Mouse (Mus musculus) hindbrain, postnatal 0 days (tissue): ENCODE measurements at regions not wholly inside any gene's neighbourhood (a gene's known extent, or its start where the extent isn't known, plus 50 kb on each side); places are given as distances from the start of the nearest gene placed in this dataset.
A peak's percentile ranks its signal among the peaks of the same experiment; 100 is the strongest.

Experiments
- ATAC-seq: fragments of 200-750 bp; cut with Nextera tagmentation; 2 replicates; pipeline ENCODE4 v1.8.0; 2017; ENCODE audit warnings: mild to moderate bottlenecking, moderate TSS enrichment, moderate library complexity
- DNase-seq: peaks from one replicate; pipeline ENCODE4 v3.0.0-alpha.2; 2015; ENCODE audit warnings: low spot score
- H3K27ac ChIP-seq: fragments of 300-500 bp; sonication (generic); 2 replicates; pipeline ENCODE4 v1.5.1; 2014; ENCODE audit warnings: mild to moderate bottlenecking
- H3K27me3 ChIP-seq: fragments of 300-500 bp; sonication (generic); 2 replicates; pipeline ENCODE4 v1.6.1; 2014; ENCODE audit warnings: low read length, mixed read lengths; ENCODE audit not compliant: insufficient read depth
- H3K36me3 ChIP-seq: fragments of 300-500 bp; sonication (generic); 2 replicates; pipeline ENCODE4 v1.6.1; 2014; ENCODE audit warnings: low read length, mixed read lengths; ENCODE audit not compliant: insufficient read depth
- H3K4me1 ChIP-seq: fragments of 300-500 bp; sonication (generic); 2 replicates; pipeline ENCODE4 v1.6.1; 2014; ENCODE audit warnings: antibody characterized with exemption, low read length, mixed read lengths; ENCODE audit not compliant: insufficient read depth
- H3K4me2 ChIP-seq: fragments of 300-500 bp; sonication (generic); 2 replicates; pipeline ENCODE4 v1.6.1; 2014; ENCODE audit warnings: low read depth, mild to moderate bottlenecking, low read length, moderate library complexity, mixed read lengths
- H3K4me3 ChIP-seq: fragments of 300-500 bp; sonication (generic); 2 replicates; pipeline ENCODE4 v1.5.1; 2014; ENCODE audit warnings: low read length
- H3K9ac ChIP-seq: fragments of 300-500 bp; sonication (generic); replicated peaks from 2 replicates; pipeline ENCODE4 v1.6.1; 2014; ENCODE audit warnings: mild to moderate bottlenecking, low read length, moderate library complexity, mixed read lengths
- H3K9me3 ChIP-seq: fragments of 300-500 bp; sonication (generic); 2 replicates; pipeline ENCODE4 v1.6.1; 2016; ENCODE audit warnings: low read length, mixed read lengths
- CTCF ChIP-seq: IDR thresholded peaks from 2 replicates; pipeline ENCODE4 v1.5.1; 2016; ENCODE audit warnings: antibody characterized with exemption, control low read depth, low read depth
- WGBS: fragments of 180-500 bp; shearing (Covaris S2); extraction: QIAGEN DNeasy Blood & Tissue Kit; methylation state at CpG from one replicate; pipeline ENCODE4 v1.1.7; 2014; 5-methylcytosine and 5-hydroxymethylcytosine counted together

- Histone ChIP-seq H3K36me3 (no peaks in the 10 kb centered on the region), H3K4me1 (no peaks in the 10 kb centered on the region), H3K4me3 (no peak overlapping the region), H3K27ac (no peak overlapping the region), H3K4me2 (no peak overlapping the region), H3K27me3 (no peaks in the 10 kb centered on the region), H3K9me3 (no peaks in the 10 kb centered on the region), H3K9ac (no peak overlapping the region)
- no peak for TF ChIP-seq CTCF
- 89% methylated on average over 1 of the region's 1 CpGs for WGBS
- ATAC-seq = no peak
- no peak for DNase-seq
Observed at GRCm38 (mm10) chr4:7195619-7196018, 1043.2 kb downstream of the Car8 start.

GRCm38 (mm10) chr4:7191912-7192311 is 1046.9 kb downstream of the Car8 start:
- ATAC-seq = no peak
- 62% methylated on average over 3 of the region's 3 CpGs for WGBS
- Histone ChIP-seq H3K9me3 (no peaks in the 10 kb centered on the region), H3K27ac (no peak overlapping the region), H3K9ac (no peak overlapping the region), H3K4me3 (no peak overlapping the region), H3K4me2 (no peak overlapping the region), H3K36me3 (no peaks in the 10 kb centered on the region), H3K27me3 (no peaks in the 10 kb centered on the region), H3K4me1 (no peaks in the 10 kb centered on the region)
- TF ChIP-seq CTCF = no peak
- peak; percentile 7 for DNase-seq

- no peak overlapping the region for H3K4me3 ChIP-seq
- DNase-seq = no peak
- H3K36me3 ChIP-seq = no peaks in the 10 kb centered on the region
- no peaks in the 10 kb centered on the region for H3K4me1 ChIP-seq
- ATAC-seq = 0 out of 2 replicates have a peak, but pooled peaks have one; percentile 21
- no peak overlapping the region for H3K9ac ChIP-seq
- 53% methylated on average over 3 of the region's 3 CpGs for WGBS
- H3K9me3 ChIP-seq = no peaks in the 10 kb centered on the region
- no peak overlapping the region for H3K4me2 ChIP-seq
- no peak for TF ChIP-seq CTCF
- H3K27ac ChIP-seq = no peak overlapping the region
- H3K27me3 ChIP-seq = no peaks in the 10 kb centered on the region
Observed at GRCm38 (mm10) chr4:7191228-7191627, 1047.6 kb downstream of the Car8 start.

- no peak for ATAC-seq
- 85% methylated on average over 9 of the region's 9 CpGs for WGBS
- Histone ChIP-seq H3K27ac (no peak overlapping the region), H3K27me3 (no peaks in the 10 kb centered on the region), H3K4me2 (no peak overlapping the region), H3K9me3 (no peaks in the 10 kb centered on the region), H3K9ac (no peak overlapping the region), H3K36me3 (no peaks in the 10 kb centered on the region), H3K4me3 (no peak overlapping the region), H3K4me1 (no peaks in the 10 kb centered on the region)
- TF ChIP-seq CTCF = no peak
- no peak for DNase-seq
Observed at GRCm38 (mm10) chr4:7175030-7175429, 1063.8 kb downstream of the Car8 start.

GRCm38 (mm10) chr4:7172528-7173306 is 1066.1 kb downstream of the Car8 start:
- no peak overlapping the region for H3K9ac ChIP-seq
- H3K4me2 ChIP-seq = no peak overlapping the region
- peak; percentile 38 for DNase-seq
- H3K27ac ChIP-seq = no peak overlapping the region
- H3K36me3 ChIP-seq = no peaks in the 10 kb centered on the region
- no peak for TF ChIP-seq CTCF
- no peaks in the 10 kb centered on the region for H3K9me3 ChIP-seq
- 60% methylated on average over 7 of the region's 7 CpGs for WGBS
- ATAC-seq = no peak
- H3K4me3 ChIP-seq = no peak overlapping the region
- H3K4me1 ChIP-seq = no peaks in the 10 kb centered on the region
- no peaks in the 10 kb centered on the region for H3K27me3 ChIP-seq

- Histone ChIP-seq H3K4me3 (no peak overlapping the region), H3K9ac (no peak overlapping the region), H3K4me1 (no peaks in the 10 kb centered on the region), H3K36me3 (no peaks in the 10 kb centered on the region), H3K27me3 (no peaks in the 10 kb centered on the region), H3K4me2 (no peak overlapping the region), H3K9me3 (no peaks in the 10 kb centered on the region), H3K27ac (no peak overlapping the region)
- DNase-seq (no peak), ATAC-seq (no peak)
- 74% methylated on average over 4 of the region's 4 CpGs for WGBS
- no peak for TF ChIP-seq CTCF
Observed at GRCm38 (mm10) chr4:7171637-7172417, 1067.0 kb downstream of the Car8 start.

- Histone ChIP-seq H3K4me1 (no peaks in the 10 kb centered on the region), H3K27ac (no peak overlapping the region), H3K9ac (no peak overlapping the region), H3K36me3 (no peaks in the 10 kb centered on the region), H3K4me3 (no peak overlapping the region), H3K4me2 (no peak overlapping the region), H3K27me3 (no peaks in the 10 kb centered on the region), H3K9me3 (no peaks in the 10 kb centered on the region)
- TF ChIP-seq CTCF = no peak
- DNase-seq (no peak), ATAC-seq (no peak)
- 84% methylated on average over 4 of the region's 4 CpGs for WGBS
Observed at GRCm38 (mm10) chr4:7161411-7161810, 1077.4 kb downstream of the Car8 start.
